Mouse (Mus musculus): ENCODE measurements around the gene Cib4.

The Cib4 gene

DNA sequence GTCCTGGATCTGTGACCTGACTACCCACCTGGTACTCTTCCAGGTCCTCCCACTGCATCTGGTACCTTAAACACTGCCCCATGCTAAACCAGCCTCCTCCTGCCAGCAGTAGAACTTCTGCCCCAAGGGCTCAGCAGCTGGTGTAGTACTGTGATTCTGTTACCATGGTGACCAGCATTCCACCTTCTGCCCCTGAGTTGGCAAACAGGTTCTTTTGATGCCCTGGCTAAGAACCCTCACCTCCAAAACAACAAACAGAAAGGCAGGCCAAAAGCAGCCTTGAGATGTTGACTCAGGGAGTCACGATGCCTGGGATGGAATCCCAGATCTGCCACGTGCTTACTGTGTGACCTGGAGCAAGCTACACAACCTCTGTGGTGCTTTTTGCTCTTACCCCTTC, at the start of gene Cib4:
Gene Cib4, minus strand, starts transcription at position 139 of the 400 bp plus-strand sequence.
- DNase-seq (ENCODE audit: low read depth, low spot score): no peak

DNA sequence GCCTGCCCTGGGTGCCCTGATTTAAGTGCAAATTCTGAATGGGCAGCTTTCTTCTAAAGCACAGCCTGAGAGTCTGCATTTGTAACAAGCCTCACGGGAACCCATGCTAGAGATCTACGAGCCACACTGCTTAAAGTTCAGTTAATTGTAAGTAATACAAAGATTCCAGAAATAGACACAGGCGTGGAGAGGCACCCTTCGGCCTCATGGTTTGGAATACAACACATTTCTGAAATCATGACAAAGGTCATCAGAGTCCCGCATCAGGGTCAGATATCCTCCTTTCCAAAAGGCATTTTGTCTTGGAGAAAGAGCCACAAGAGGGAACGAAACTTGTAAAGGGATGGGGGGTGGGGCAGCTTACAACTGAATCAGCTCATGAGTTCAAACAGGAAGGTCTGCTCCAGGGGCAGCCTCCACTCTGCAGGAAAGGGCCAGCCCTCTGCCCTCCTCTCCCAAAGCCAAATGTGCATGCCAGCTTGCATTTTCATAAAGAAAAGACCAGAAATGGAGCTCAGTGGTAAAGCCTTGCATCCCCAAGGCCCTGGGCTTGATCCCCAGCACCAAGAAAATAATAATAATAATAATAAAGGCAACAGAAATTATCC, 49.4 kb upstream of the Cib4 start:
- no peak for DNase-seq (ENCODE audit: low read depth, low spot score)

DNA sequence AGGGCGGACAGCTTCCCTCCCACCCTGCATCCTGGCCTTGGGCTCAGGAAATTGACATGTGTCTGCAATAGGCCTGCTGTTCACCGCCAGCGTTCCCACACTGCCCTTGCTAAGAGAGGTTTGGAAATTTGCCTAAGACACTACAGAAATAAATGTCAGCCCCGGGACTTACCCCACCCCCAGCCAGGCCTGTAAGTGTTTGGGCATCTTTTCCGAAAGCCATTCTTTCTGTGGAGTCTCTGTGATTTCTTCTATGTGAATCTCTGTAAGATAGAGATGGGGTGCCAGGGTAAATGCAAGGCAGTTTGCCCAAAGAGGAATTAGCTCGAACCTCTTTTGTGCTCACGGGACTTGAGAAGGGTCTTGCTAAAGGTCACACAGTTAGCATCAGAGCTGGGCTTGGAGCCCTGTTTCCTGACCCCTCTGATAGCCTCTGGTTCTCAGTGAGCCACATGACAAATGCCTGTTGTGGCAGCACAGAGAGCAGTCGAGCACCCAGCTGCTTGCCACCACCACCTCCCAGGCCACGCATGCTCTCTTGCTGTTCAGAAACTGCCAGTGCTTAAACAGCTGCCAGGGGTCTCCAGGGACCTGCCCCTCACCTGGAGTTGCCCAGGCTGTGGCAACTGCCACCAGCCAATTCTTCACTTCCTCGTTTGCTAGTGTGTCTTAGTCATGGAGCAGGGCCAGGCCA, 48.3 kb upstream of the Cib4 start:
- no peak for DNase-seq (ENCODE audit: low read depth, low spot score)

DNA sequence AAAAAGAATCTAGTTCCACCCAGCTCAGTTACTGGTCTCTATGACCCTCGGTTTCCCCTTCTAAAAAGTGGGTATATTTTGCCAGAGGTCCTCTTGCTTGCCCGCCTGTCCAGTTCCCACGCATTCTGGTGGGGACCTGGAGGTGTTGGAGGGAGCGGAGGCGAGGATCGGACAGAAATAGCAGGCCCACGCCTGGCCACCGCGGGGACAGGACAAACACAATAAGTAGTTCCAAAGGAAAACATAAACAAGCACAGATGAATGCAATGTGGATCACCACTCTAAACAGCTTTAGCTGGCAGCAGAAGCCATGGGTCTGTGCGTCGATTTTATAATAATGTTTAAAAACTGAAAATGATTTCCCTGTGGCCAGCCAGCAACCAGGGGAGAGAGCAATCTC, 47.7 kb upstream of the Cib4 start:
- DNase-seq (ENCODE audit: low read depth, low spot score): no peak

DNA sequence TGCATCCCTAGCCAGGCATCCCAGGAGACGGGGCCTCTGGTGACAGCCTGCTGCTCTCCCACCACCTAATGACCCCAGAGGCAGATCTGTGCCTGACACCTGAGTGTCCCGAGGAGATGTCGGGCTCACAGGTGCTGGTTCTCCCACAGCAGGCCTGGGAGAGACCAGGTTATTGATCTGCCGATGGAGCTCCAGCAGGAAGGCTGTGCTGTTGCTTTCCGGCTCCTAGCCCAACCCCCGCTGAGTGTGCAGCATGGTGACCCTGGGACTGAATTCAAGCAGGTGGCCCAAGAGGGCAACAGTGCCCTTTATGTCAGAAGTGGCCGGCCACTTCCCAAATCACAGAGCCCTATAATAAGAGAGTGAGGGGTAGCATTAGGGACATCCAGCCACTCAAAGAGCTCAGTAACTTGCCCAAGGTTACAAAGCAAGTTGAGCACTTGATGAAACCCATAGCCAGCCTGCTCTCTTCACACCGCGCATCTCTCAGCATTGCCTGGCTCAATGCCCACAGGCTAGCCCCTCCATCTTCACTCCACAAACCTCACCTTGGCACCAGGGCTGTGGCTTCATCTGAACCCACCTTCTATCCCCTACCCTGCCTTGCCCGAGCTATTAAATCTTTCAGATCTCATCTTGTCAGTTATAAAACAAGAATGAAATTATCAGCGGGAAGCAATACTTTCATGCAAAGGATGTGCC, 46.8 kb upstream of the Cib4 start:
- no peak for DNase-seq (ENCODE audit: low read depth, low spot score)

DNA sequence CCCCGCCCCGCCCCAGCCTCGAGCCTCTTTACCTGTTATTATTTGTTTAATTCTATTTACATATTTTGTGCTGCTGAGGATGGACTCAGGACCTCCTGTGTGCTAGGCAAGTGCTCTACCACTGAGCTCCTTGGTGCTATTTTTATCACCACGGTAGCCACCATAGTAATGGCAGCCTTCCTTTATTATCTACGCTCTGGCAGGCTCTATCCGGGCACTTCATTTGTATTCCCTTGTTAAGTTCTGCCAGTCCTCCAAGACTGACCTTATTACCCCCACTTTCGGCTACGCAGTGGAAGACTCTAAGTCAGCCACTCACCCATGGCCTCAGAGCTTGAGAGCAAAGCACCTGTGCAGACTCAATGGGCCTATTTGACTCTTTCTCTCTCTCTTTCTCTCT, 46.1 kb upstream of the Cib4 start:
- DNase-seq (ENCODE audit: low read depth, low spot score): no peak

DNA sequence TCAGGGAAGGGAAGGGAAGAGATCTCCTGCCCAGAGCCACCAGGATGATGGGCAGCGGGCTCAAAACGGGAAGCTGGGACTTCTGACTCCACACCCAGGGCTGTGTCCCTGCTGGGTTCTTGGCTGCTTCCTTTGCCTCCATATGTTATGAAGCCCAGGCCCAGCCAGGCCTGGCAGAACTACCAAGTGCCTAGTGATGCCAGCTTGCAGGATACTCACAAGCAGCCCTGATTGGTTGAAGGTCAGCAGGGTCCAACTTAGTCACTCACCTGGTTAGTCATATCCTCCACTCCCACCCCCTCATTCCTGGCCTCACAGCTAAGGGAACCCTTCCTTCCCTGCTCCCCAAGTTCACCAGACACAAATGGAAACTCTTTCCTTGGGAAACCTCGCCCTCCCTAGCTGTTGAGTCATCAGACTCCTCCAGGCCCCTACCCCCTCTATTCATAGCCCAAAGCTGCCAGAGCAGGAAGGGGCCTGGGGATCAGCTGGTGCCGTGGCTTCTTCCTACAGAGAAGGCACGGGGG, 45.6 kb upstream of the Cib4 start:
- no peak for DNase-seq (ENCODE audit: low read depth, low spot score)

DNA sequence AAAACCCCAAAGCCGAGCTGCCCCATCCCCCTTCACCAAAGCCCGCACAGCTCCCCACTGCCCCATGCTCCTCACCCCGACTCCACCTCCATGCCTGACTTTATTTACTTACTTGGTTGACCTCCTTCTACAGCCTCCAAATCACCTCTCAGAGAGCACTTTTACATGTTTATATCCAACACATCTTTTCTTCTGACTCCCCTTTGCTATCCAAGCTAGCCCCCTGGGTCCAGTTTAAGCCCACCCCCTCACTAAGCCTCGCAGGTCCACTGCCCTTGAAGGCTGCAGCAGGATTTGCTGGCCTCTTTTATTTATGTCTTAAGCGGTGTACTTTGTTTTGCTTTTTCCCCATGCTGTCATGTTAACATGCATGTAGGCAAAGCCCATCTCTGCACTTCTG, 44.6 kb upstream of the Cib4 start:
- no peak for DNase-seq (ENCODE audit: low read depth, low spot score)

DNA sequence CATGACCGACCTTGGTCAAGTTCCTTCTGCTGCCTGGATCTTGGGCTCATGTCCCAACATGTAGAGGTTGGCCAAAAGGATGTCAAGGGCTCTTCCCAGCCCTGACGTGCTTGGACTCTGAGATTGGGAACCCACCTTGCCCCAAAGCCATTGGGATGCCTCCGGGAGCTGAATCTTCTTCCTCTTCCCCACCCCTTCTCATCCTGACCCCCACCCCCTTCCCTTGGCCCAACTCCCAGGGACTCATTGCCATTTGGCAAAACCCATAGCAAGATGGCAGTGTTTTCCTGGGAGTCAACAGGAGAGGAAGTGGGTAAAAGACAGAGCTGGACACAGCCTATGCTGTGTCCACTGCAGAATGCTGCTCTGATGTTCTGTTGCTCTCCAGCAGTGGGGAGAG, 43.9 kb upstream of the Cib4 start:
- no peak for DNase-seq (ENCODE audit: low read depth, low spot score)

DNA sequence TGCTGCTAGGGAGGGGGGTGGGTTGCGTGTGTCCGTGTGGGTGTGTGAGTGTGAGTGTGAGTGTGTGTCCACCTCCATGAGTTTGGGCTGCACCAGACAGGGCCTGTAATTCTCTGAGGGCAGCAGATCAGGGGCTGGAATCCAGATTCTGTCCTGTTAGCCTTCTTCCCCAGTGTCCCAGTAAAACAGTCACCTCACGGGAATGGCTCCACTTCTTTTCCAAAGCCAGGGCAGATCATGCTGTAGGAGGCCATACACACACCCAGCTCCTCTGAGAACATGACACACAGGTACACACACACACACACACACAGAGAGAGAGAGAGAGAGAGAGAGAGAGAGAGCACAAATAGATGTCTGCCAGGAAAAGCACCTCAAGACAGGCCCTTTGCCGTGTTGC, 43.4 kb upstream of the Cib4 start:
- DNase-seq (ENCODE audit: low read depth, low spot score): no peak

DNA sequence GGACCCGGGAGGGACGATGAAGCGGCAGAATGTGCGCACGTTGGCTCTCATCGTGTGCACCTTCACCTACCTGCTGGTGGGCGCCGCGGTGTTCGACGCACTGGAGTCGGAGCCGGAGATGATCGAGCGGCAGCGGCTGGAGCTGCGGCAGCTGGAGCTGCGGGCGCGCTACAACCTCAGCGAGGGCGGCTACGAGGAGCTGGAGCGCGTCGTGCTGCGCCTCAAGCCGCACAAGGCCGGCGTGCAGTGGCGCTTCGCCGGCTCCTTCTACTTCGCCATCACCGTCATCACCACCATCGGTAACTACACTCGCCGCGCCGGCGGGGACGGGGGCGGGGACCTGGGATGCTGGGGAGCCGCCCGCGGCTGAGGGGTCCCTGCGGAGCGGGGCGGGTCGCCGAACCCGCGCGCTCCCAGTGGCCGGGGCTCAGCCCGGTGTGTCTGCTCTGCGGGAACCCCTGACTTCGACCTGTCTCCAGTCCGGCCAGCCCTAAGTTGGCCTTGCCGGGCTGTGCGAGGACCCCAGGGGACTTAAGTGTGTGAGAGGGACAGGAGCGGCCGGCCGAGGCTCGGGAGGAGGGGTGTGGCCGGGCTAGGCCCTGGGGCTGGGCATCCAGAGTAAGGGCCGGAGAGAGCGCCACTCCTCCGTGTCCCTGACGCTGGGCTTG, 42.8 kb upstream of the Cib4 start:
- DNase-seq (ENCODE audit: low read depth, low spot score): peak; percentile 83

DNA sequence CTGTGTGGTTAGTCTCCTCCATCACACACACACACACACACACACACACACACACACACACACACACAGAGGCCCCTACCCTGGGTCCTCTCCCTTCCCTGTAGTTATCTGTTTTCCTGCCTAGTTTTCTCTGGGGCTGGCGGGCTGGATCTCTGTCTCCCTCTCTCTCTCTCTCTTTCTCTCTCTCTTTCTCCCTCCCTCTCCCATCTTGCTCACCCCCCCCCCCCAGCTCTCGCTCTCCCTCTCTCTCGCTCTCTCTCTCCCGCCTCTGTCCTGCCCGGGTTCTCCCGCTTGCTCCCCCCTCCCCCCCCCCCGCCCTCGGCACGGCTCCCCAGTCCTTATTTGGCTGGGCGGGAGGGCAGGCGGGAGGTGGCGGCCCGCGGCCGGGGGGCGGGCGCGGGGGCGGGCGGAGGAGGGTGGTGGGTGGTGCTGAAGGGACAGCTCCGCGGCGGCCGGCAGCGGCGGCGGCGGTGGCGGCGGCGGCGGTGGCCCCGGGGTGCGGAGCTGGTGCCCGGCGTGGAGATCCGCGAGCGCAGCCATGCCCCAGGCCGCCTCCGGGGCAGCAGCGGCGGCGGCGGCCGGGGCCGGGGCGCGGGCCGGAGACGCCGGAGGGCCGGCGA, 42.2 kb upstream of the Cib4 start, which contains the start of gene Kcnk3:
Gene Kcnk3, plus strand, starts transcription at position 490 of the 620 bp plus-strand sequence.
- peak; percentile 65 for DNase-seq (ENCODE audit: low read depth, low spot score)

DNA sequence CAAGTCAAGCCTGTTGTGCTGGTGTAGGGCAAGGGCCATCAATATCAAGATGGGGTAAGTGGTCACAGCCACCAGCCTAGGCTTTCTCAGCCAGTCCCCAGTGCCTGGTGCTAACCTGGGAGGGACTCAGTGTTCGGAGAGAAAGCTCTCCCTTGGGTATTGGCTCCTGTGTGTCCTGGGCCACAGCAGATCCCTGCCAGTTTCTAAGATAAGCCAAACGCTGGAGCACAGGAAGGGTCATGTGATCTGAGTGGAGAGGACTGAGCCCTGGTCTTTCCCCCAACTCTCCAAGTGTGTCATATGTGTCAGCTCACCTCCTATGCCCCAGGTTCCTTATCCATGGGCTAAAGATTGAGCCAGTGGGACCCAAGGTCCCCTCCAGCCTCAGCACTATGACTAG, 41.5 kb upstream of the Cib4 start:
- DNase-seq (ENCODE audit: low read depth, low spot score): no peak

DNA sequence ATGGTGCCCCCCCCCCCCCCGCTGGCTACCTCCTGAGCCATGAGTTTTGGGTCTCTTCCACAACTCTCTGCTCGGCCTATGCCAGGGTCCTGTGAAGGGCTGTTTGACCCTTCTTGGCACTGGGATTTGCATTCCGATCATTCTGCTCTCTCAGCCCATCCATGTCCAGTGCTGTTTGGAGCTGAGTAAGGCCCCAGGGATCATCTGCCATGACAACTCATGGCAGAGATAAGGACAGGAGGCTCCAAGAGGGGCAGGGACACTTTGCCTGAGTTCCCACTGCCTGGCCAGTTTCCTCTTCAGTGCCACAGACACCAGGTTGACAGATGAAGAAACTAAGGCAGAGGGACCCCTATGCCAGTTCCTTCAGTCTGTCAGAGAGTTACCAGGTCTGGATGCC, 41.0 kb upstream of the Cib4 start:
- no peak for DNase-seq (ENCODE audit: low read depth, low spot score)

DNA sequence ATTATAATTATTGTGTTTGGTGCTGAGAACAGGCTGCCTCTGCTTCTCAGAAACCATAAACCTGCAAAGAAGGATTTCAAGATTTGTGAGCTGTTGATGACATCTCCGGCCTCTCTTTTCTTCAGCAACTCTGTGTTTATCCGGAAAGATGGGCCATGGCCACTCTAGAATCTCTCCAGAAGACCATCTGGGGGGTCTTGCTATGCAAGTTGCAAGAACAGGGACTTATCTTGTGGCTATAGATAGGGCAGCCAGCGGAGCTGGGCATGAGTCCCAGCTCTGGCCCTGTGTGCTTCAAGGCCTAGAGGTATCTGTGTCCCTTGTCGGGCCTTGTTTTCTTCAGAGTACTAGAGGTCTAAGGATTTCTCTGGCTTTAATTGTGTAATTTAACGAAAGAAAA, 36.4 kb upstream of the Cib4 start:
- no peak for DNase-seq (ENCODE audit: low read depth, low spot score)

DNA sequence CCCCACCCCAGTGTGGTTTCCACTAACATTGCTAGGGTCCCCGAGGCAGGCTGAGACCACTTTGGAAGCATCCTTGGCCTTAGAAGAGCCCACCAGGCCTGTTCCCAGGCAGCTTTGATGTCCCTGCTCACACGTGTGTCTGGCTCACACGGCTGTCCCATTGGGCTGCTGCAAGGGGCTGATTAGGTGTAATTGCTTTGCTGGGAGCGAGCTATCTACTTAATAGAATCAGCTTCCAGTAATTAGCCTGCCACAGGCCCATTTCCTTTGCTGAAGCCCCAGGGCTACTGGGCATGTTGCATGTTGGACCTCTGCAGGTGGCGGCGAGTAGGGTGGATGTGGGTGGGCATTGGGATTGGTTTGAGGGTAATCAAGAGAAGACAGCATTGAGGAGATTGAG, 35.1 kb upstream of the Cib4 start:
- no peak for DNase-seq (ENCODE audit: low read depth, low spot score)

DNA sequence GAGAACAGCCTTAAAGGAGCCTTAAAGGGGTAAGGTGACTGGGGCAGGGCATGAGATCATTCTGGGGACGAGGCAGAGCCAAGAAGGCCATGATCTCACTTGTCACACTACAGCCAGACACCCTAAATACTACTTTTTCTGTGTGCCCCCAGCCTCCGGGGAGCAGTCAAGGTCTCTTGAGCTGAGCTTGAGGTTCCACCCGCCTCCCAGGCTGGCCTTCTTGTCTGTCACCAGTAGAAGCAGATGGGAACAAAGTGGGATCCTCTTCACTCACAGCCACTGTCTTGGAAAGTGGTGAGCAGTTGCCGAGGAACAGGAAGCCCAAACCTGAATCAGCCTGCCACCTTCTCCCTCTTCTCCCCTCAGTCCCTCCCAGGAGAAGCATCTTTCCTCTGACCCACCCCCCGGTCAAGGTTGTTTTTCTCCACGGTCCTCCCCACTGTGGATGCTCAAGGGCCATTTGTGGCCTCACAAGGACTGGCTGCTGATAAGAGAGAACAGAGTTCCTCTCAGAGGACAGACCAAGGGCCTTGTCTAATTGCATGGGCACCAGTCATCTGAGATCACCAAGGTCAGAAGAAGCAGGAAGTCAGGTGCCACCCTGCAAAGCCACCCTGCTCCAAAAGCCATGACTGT, 32.9 kb upstream of the Cib4 start:
- no peak for DNase-seq (ENCODE audit: low read depth, low spot score)

DNA sequence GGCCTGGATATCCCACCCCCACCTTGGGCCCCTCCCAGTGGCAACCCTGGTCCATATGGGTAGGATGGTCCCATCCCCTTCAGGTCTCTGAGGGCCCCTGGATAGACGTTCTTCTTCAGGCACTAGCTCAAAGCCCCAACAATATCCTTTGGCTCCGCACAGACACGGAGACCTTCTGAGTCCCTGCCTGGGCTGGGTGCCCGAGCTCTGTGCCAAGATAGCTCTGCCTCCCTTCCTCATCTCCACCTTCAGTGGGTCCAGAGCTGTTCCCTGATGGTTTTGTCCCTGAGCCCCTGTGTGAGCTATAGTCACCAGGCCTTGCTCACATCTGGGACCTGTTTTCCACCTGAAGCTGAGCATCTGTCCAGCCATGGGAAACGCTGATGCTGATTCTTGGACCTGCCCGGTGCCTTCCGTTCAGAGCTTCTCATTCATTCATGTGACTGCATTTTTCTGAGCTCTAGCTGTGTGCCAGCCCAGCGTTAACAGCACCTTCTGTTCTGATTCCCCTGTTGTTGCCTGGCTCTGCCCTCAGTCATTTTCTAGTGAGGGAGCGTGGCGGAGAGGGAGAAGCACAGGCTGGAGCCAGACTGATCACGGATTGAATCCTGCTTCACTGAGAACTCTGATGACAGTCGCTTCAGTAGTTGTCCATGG, 32.1 kb upstream of the Cib4 start:
- DNase-seq (ENCODE audit: low read depth, low spot score): no peak

DNA sequence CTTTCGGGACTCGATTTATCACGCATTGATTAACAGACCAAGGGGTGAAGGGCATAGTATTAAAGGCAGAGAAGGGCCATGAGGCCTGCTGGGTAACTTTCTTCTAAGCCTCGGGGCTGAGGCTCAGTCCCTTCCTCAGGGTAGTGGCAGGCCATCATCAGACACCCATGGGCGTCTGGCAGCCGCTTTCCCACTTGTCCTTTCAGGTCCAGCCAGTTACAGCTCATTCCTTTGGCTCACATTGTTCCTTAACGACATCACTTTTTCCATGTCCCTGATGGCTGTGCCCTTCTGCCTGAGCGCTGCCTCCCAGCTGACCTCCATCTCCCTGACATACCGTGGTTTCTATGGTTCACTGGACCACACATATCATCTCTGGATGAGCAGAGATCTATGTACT, 31.6 kb upstream of the Cib4 start:
- no peak for DNase-seq (ENCODE audit: low read depth, low spot score)

DNA sequence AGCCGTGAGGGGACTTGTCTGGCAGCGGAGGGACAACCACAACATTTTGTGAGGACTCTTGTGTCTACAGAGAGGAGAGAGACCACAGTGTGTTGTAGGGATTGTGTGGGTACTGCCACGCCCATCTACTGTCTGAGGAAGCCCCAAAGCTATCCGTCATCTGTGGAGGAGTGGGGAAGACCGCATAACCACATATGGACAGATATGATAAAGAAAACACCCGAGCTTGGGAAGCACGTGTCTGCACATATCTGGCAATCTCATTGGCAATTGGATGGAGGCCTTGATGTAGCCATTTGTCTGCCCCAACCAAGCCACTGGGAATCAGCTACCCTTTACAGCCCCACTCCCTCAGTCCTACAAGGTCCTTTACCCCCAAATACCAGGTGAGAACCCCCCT, 30.6 kb upstream of the Cib4 start:
- no peak for DNase-seq (ENCODE audit: low read depth, low spot score)

DNA sequence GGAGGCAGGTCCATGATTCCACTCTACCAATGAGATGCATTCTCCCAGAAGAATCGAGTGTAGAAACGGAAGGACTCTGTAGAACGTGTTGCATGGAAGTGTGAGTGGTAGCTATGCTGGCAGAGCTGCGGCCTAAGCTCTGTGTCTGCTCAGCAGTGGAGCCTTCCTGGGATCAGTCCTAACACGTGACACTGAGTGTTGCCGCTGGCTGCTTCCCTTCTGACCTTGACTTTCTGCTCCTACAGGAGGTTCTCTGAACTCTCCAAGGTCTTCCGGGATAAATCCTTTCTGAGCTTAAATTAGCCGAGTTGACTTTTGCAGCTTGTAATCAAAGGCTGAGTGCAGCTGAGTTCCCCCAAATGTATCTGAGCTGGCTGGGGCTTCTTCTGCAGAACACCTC, 28.7 kb upstream of the Cib4 start:
- peak; percentile 29 for DNase-seq (ENCODE audit: low read depth, low spot score)
